Mouse (Mus musculus) erythroblast, embryonic 14.5 days (primary cell): ENCODE measurements around the gene Olfr1371. TPM values are rescaled to one million over a fixed set of nuclear protein-coding genes. Genes with fewer than 3 reads are reported as not detected.

Source experiments
- H3K27me3 ChIP-seq: 2 replicates; pipeline ENCODE4 v1.6.1; 2012; ENCODE audit warnings: inconsistent platforms; ENCODE audit not compliant: control insufficient read depth
- H3K36me3 ChIP-seq: 2 replicates; pipeline ENCODE4 v1.6.1; 2012; ENCODE audit warnings: mild to moderate bottlenecking, inconsistent platforms; ENCODE audit not compliant: control insufficient read depth
- H3K4me1 ChIP-seq: 2 replicates; pipeline ENCODE4 v1.6.1; 2012; ENCODE audit warnings: inconsistent platforms; ENCODE audit not compliant: control insufficient read depth
- H3K4me3 ChIP-seq: replicated peaks from 2 replicates; pipeline ENCODE3; 2012; ENCODE audit warnings: moderate library complexity, mild to moderate bottlenecking, inconsistent platforms
- H3K9me3 ChIP-seq: 2 replicates; pipeline ENCODE4 v1.6.1; 2012; ENCODE audit warnings: low read length, inconsistent platforms, mixed read lengths; ENCODE audit not compliant: control insufficient read depth
- GATA1 ChIP-seq: IDR thresholded peaks from 2 replicates; pipeline ENCODE4 v1.6.1; 2012; ENCODE audit warnings: low read length, inconsistent platforms, mixed read lengths
- TAL1 ChIP-seq: IDR thresholded peaks from 3 replicates; pipeline ENCODE4 v1.6.1; 2012; ENCODE audit warnings: low read length, inconsistent platforms, mixed read lengths
- polyA plus RNA-seq: library from polyadenylated mRNA; stranded (reverse); fragments of >175 nt; gene quantifications from 2 replicates; pipeline ENCODE4 v1.2.3, GENCODE M21; 2012

Gene Olfr1371
- polyA plus RNA-seq, 1 experiment, result not detected

DNA sequence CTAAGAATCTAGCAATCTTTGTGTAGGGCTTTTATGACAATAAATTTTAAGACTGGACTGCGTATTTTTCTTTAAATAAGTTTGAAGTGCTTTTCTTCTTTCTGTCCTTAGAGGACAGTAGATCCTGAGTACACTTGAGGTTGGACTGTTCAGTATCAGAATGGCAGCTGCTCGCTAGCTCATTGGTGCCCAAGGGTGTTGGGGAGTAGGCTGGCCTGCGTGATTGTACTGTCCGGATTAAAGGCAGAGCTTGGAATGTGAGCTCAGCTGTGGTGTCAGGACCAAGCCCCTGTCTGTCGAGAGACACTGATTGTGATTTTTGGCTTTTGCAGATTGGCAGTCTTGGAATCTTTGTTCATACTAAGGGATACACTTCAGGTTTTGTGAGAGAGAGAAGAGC is 38.0 kb upstream of the Olfr1371 start:
- peaks cover 35% of the 10 kb centered on the region for H3K36me3 ChIP-seq
- no peaks in the 10 kb centered on the region for H3K27me3 ChIP-seq
- no peaks in the 10 kb centered on the region for H3K9me3 ChIP-seq
- TF ChIP-seq GATA1 (no peak), TAL1 (no peak)
- no peak overlapping the region for H3K4me3 ChIP-seq
- no peaks in the 10 kb centered on the region for H3K4me1 ChIP-seq

DNA sequence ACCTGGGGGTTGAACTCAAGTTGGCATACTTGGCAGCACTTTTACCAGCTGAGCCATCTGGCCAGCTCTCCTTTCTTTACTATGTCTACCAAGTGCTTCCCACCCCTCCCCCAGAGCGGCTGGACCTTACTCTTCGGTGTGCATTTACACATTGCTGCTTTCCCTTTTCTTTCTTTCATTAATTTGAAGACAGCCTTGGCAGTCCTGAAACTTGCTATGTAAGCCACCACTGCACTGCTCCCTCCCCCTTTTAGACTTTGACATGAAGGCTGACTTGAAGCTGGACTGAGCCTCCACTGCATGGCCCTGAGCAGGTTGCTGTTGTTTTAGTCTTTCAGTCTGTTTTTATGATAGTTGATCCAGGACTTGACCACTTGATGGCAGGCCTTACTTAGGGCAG is 35.7 kb upstream of the Olfr1371 start:
- Histone ChIP-seq H3K4me1 (no peaks in the 10 kb centered on the region), H3K9me3 (no peaks in the 10 kb centered on the region), H3K4me3 (no peak overlapping the region), H3K27me3 (no peaks in the 10 kb centered on the region), H3K36me3 (peaks cover 58% of the 10 kb centered on the region)
- no peak for TF ChIP-seq GATA1
- TF ChIP-seq TAL1, result no peak

GRCm38 (mm10) chr11:52240898-52241542 is 27.2 kb upstream of the Olfr1371 start:
- no peaks in the 10 kb centered on the region for H3K27me3 ChIP-seq
- no peak overlapping the region for H3K4me3 ChIP-seq
- H3K36me3 ChIP-seq, result peaks cover 89% of the 10 kb centered on the region
- no peaks in the 10 kb centered on the region for H3K9me3 ChIP-seq
- TF ChIP-seq TAL1, result no peak
- no peak for TF ChIP-seq GATA1
- H3K4me1 ChIP-seq, result no peaks in the 10 kb centered on the region

DNA sequence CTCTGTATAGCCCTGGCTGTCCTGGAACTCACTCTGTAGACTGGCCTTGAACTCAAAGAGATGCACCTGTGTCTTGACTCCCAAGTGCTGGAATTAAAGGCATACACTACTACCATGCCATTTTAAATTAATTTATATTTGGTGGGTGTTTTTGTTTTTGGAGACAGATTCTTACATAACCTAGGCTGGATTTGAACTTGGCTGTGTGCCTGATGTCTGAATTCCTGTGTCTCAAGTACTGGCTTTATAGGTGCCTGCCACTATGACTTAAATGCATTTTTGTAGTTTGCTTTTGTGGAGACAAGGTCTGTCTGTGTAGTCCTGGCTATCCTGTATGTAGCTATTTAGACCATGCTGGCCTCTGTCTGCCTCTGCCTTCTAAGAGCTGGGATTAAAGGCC is 20.7 kb upstream of the Olfr1371 start:
- Histone ChIP-seq H3K27me3 (no peaks in the 10 kb centered on the region), H3K9me3 (no peaks in the 10 kb centered on the region), H3K4me1 (peaks cover 24% of the 10 kb centered on the region), H3K36me3 (peaks cover 39% of the 10 kb centered on the region), H3K4me3 (no peak overlapping the region)
- TF ChIP-seq GATA1 (no peak), TAL1 (no peak)

DNA sequence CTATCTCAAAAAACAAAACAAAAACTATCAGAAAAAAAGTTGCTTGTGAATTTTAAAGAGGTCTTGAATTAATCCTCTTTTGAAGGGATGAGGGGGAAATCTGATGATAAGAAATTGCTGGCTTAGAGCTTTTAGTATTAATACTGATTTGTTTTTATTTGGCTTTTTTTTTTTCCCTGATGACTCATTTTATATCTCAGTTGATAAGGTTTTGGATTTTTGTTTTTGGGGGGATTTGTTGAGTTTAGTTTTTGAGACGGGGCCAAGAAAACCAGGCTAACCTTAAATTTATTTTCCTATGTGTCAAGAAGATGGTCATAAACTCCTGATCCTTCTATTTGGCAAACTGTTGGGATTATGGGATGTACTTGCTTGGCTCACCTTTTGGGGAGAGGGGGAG is 20.1 kb upstream of the Olfr1371 start:
- no peaks in the 10 kb centered on the region for H3K27me3 ChIP-seq
- H3K36me3 ChIP-seq, result peaks cover 35% of the 10 kb centered on the region
- H3K9me3 ChIP-seq, result no peaks in the 10 kb centered on the region
- peaks cover 24% of the 10 kb centered on the region for H3K4me1 ChIP-seq
- no peak for TF ChIP-seq TAL1
- no peak for TF ChIP-seq GATA1
- H3K4me3 ChIP-seq, result peak overlapping the region; percentile 99

- Histone ChIP-seq H3K4me1 (peaks cover 24% of the 10 kb centered on the region), H3K4me3 (peak overlapping the region; percentile 99), H3K27me3 (no peaks in the 10 kb centered on the region), H3K9me3 (no peaks in the 10 kb centered on the region), H3K36me3 (peaks cover 28% of the 10 kb centered on the region)
- TF ChIP-seq GATA1, result no peak
- TF ChIP-seq TAL1, result no peak
Measured at GRCm38 (mm10) chr11:52233043-52233653, 19.4 kb upstream of the Olfr1371 start.

- H3K4me3 ChIP-seq, result peak within 1 kb of the TSS; percentile 99
- peaks cover 24% of the 10 kb centered on the region for H3K4me1 ChIP-seq
- no peak for TF ChIP-seq GATA1
- no peak for TF ChIP-seq TAL1
- peaks cover 15% of the 10 kb centered on the region for H3K36me3 ChIP-seq
- no peaks in the 10 kb centered on the region for H3K9me3 ChIP-seq
- H3K27me3 ChIP-seq, result no peaks in the 10 kb centered on the region
Measured at GRCm38 (mm10) chr11:52231606-52232541, 18.1 kb upstream of the Olfr1371 start, which contains the start of gene Skp1a. Gene Skp1a (plus strand): TSS chr11:52231995.

DNA sequence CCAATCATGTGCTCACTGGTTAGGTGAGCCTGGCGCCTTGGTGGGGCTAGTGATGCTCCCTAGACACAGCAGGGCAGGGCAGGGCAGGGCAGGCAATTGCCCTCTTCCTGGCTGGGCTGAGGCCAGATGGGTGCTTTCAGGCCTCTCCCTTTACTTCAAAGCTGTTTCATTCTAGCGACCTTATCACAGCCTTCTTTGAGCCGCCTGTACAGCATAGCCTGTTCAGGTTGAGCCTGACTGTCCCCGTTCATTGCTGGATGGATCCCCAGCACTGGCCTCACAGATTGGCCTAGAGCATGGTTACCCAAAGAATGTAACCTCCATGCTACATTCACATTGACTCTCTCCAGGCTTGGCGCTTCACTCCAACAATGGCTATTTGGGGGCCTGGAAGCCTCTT is 16.9 kb upstream of the Olfr1371 start:
- no peak for TF ChIP-seq GATA1
- no peak for TF ChIP-seq TAL1
- Histone ChIP-seq H3K4me1 (peaks cover 24% of the 10 kb centered on the region), H3K36me3 (peaks cover 3% of the 10 kb centered on the region), H3K9me3 (no peaks in the 10 kb centered on the region), H3K27me3 (no peaks in the 10 kb centered on the region), H3K4me3 (peak overlapping the region; percentile 99)

DNA sequence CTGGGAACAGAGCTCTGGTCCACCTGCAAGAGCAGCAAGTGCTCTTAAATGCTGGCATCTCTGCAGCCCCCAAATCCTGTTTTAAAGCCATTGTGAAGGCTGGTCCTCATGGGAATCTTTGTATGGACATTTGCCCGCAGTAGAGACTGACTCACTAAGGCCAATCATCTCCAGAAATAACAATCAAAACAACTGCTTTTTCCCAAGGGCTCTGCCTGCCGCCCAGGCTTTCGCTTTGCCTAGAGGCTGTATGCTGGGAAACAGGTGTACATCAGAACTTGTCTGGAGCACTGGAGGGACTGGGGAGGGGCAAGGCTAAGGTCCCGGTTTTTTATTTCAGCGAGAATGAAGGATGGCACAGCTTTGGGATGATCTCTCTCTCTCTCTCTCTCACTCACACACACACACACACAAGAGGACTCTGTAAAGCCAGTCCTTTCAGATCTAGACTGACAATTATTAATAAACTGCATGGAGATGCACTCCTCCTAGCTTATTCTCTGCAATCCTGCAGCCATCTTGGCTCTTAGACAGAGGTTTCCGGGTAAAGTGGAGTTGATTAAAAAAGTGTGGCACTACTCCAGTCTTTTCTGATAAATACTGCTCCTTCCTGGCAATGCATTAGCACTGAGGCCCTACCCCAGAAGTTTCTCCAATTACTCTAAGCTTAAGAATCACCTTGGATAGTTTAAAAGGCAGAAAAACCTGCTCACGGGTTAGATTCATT is 15.1 kb upstream of the Olfr1371 start:
- Histone ChIP-seq H3K36me3 (no peaks in the 10 kb centered on the region; the same call in 1 of the 2 replicates), H3K4me3 (no peak overlapping the region), H3K4me1 (peaks cover 22% of the 10 kb centered on the region), H3K9me3 (no peaks in the 10 kb centered on the region), H3K27me3 (peaks cover 11% of the 10 kb centered on the region)
- TF ChIP-seq GATA1, result no peak
